Mouse (Mus musculus) kidney, adult 2 months (tissue): Measurements from ENCODE around the gene Pacsin2.

Source experiments
- CTCF ChIP-seq: fragments of 200-500 bp; conservative IDR thresholded peaks from 2 replicates; pipeline ENCODE4 v1.5.1; 2011; ENCODE audit warnings: low read depth, mild to moderate bottlenecking, control low read depth, low read length, moderate library complexity, mixed read lengths; ENCODE audit not compliant: insufficient read depth, insufficient read length
- POLR2A ChIP-seq: fragments of 200-500 bp; IDR thresholded peaks from one replicate; pipeline ENCODE4 v1.6.1; 2011; ENCODE audit warnings: low read depth, low read length, control low read depth

- TF ChIP-seq CTCF (no peak), POLR2A (no peak)
These were observed 31.5 kb upstream of the Pacsin2 start for GRCm38 (mm10) chr15:83495787-83496367.
